Mouse (Mus musculus): ENCODE results near the gene Zbtb20.
A peak's percentile ranks its signal among the peaks of the same experiment; 100 is the strongest.

Gene Zbtb20

GRCm38 (mm10) chr16:43397629-43398323 is 522.1 kb downstream of the Zbtb20 start:
- peak; percentile 15 for DNase-seq (ENCODE audit: low read depth)

GRCm38 (mm10) chr16:43399428-43399827 is 523.7 kb downstream of the Zbtb20 start:
- no peak for DNase-seq (ENCODE audit: low read depth)

GRCm38 (mm10) chr16:43400046-43400445 is 524.4 kb downstream of the Zbtb20 start:
- DNase-seq (ENCODE audit: low read depth): no peak

GRCm38 (mm10) chr16:43400949-43401348 is 525.3 kb downstream of the Zbtb20 start:
- peak; percentile 20 for DNase-seq (ENCODE audit: low read depth)

- no peak for DNase-seq (ENCODE audit: low read depth)
Measured at GRCm38 (mm10) chr16:43402888-43403287, 527.2 kb downstream of the Zbtb20 start.

GRCm38 (mm10) chr16:43405089-43405488 is 529.4 kb downstream of the Zbtb20 start:
- DNase-seq (ENCODE audit: low read depth): no peak

GRCm38 (mm10) chr16:43407594-43408142 is 532.0 kb downstream of the Zbtb20 start:
- no peak for DNase-seq (ENCODE audit: low read depth)

- no peak for DNase-seq (ENCODE audit: low read depth)
Measured at GRCm38 (mm10) chr16:43408622-43409021, 532.9 kb downstream of the Zbtb20 start.

GRCm38 (mm10) chr16:43409108-43409909 is 533.6 kb downstream of the Zbtb20 start:
- DNase-seq (ENCODE audit: low read depth): no peak

GRCm38 (mm10) chr16:43409910-43410612 is 534.4 kb downstream of the Zbtb20 start:
- no peak for DNase-seq (ENCODE audit: low read depth)

GRCm38 (mm10) chr16:43410613-43410974 is 534.9 kb downstream of the Zbtb20 start:
- DNase-seq (ENCODE audit: low read depth): no peak

GRCm38 (mm10) chr16:43415864-43416263 is 540.2 kb downstream of the Zbtb20 start:
- DNase-seq (ENCODE audit: low read depth): no peak

GRCm38 (mm10) chr16:43419923-43420322 is 544.2 kb downstream of the Zbtb20 start:
- DNase-seq (ENCODE audit: low read depth): no peak

GRCm38 (mm10) chr16:43428955-43429354 is 553.3 kb downstream of the Zbtb20 start:
- no peak for DNase-seq (ENCODE audit: low read depth)

- no peak for DNase-seq (ENCODE audit: low read depth)
Measured at GRCm38 (mm10) chr16:43430030-43430429, 554.3 kb downstream of the Zbtb20 start.

GRCm38 (mm10) chr16:43431514-43432371 is 556.1 kb downstream of the Zbtb20 start:
- no peak for DNase-seq (ENCODE audit: low read depth)

- peak; percentile 42 for DNase-seq (ENCODE audit: low read depth)
Measured at GRCm38 (mm10) chr16:43434941-43435340, 559.3 kb downstream of the Zbtb20 start.

- DNase-seq (ENCODE audit: low read depth): no peak
Measured at GRCm38 (mm10) chr16:43438878-43439371, 563.2 kb downstream of the Zbtb20 start.

- no peak for DNase-seq (ENCODE audit: low read depth)
Measured at GRCm38 (mm10) chr16:43441392-43441791, 565.7 kb downstream of the Zbtb20 start.

GRCm38 (mm10) chr16:43443034-43443433 is 567.4 kb downstream of the Zbtb20 start:
- no peak for DNase-seq (ENCODE audit: low read depth)
